Mouse (Mus musculus): Measurements from ENCODE around the gene Hoxd8.

Gene Hoxd8

GRCm38 (mm10) chr2:74734996-74735811 is 30.8 kb downstream of the Hoxd8 start:
- DNase-seq (ENCODE audit: low read depth, low spot score) = no peak

- no peak for DNase-seq (ENCODE audit: low read depth, low spot score)
Observed at GRCm38 (mm10) chr2:74735851-74736687, 31.7 kb downstream of the Hoxd8 start.

GRCm38 (mm10) chr2:74736688-74737577 is 32.5 kb downstream of the Hoxd8 start:
- no peak for DNase-seq (ENCODE audit: low read depth, low spot score)

GRCm38 (mm10) chr2:74737578-74738070 is 33.2 kb downstream of the Hoxd8 start:
- DNase-seq (ENCODE audit: low read depth, low spot score) = no peak

- DNase-seq (ENCODE audit: low read depth, low spot score) = no peak
Observed at GRCm38 (mm10) chr2:74738623-74739475, 34.4 kb downstream of the Hoxd8 start.

GRCm38 (mm10) chr2:74739476-74739800 is 35.0 kb downstream of the Hoxd8 start:
- no peak for DNase-seq (ENCODE audit: low read depth, low spot score)

GRCm38 (mm10) chr2:74739869-74740268 is 35.5 kb downstream of the Hoxd8 start:
- DNase-seq (ENCODE audit: low read depth, low spot score) = no peak

GRCm38 (mm10) chr2:74740311-74741091 is 36.1 kb downstream of the Hoxd8 start:
- no peak for DNase-seq (ENCODE audit: low read depth, low spot score)

- no peak for DNase-seq (ENCODE audit: low read depth, low spot score)
Observed at GRCm38 (mm10) chr2:74741252-74741978, 37.0 kb downstream of the Hoxd8 start.

GRCm38 (mm10) chr2:74741979-74742277 is 37.5 kb downstream of the Hoxd8 start:
- no peak for DNase-seq (ENCODE audit: low read depth, low spot score)

- DNase-seq (ENCODE audit: low read depth, low spot score) = no peak
Observed at GRCm38 (mm10) chr2:74745540-74746297, 41.3 kb downstream of the Hoxd8 start.

- DNase-seq (ENCODE audit: low read depth, low spot score) = no peak
Observed at GRCm38 (mm10) chr2:74746298-74746921, 42.0 kb downstream of the Hoxd8 start.

GRCm38 (mm10) chr2:74747006-74747405 is 42.6 kb downstream of the Hoxd8 start:
- DNase-seq (ENCODE audit: low read depth, low spot score) = no peak

- no peak for DNase-seq (ENCODE audit: low read depth, low spot score)
Observed at GRCm38 (mm10) chr2:74747661-74748141, 43.3 kb downstream of the Hoxd8 start.

GRCm38 (mm10) chr2:74748436-74748995 is 44.1 kb downstream of the Hoxd8 start:
- DNase-seq (ENCODE audit: low read depth, low spot score) = no peak

GRCm38 (mm10) chr2:74749337-74750121 is 45.1 kb downstream of the Hoxd8 start:
- no peak for DNase-seq (ENCODE audit: low read depth, low spot score)

- no peak for DNase-seq (ENCODE audit: low read depth, low spot score)
Observed at GRCm38 (mm10) chr2:74750731-74751250, 46.4 kb downstream of the Hoxd8 start.
